Mouse (Mus musculus) embryonic facial prominence, embryonic 12.5 days (tissue): ENCODE measurements around the gene Adprh. TPM values are rescaled to one million over a fixed set of nuclear protein-coding genes. Genes with fewer than 3 reads are reported as not detected.
A peak's percentile ranks its signal among the peaks of the same experiment; 100 is the strongest.

Experiments used
- ATAC-seq: fragments of 200-750 bp; cut with Nextera tagmentation; 2 replicates; pipeline ENCODE4 v1.8.0; 2017; ENCODE audit not compliant: insufficient number of reproducible peaks, insufficient read depth, low FRiP score, low TSS enrichment
- H3K27ac ChIP-seq: fragments of 300-500 bp; sonication (generic); 2 replicates; pipeline ENCODE4 v1.5.1; 2016; ENCODE audit warnings: mild to moderate bottlenecking
- H3K27me3 ChIP-seq: fragments of 300-500 bp; sonication (generic); 2 replicates; pipeline ENCODE4 v1.6.1; 2016; ENCODE audit warnings: mild to moderate bottlenecking, moderate library complexity
- H3K36me3 ChIP-seq: fragments of 300-500 bp; sonication (generic); 2 replicates; pipeline ENCODE4 v1.6.1; 2016; ENCODE audit warnings: mild to moderate bottlenecking
- H3K4me1 ChIP-seq: fragments of 300-500 bp; sonication (generic); 2 replicates; pipeline ENCODE4 v1.6.1; 2016
- H3K4me2 ChIP-seq: fragments of 300-500 bp; sonication (generic); replicated peaks from 2 replicates; pipeline ENCODE4 v1.6.1; 2016; ENCODE audit warnings: mild to moderate bottlenecking, moderate library complexity
- H3K4me3 ChIP-seq: fragments of 300-500 bp; sonication (generic); 2 replicates; pipeline ENCODE4 v1.5.1; 2016; ENCODE audit warnings: mild to moderate bottlenecking
- H3K9ac ChIP-seq: fragments of 300-500 bp; sonication (generic); 2 replicates; pipeline ENCODE4 v1.6.1; 2016; ENCODE audit warnings: mild to moderate bottlenecking, moderate library complexity
- H3K9me3 ChIP-seq: fragments of 300-500 bp; sonication (generic); 2 replicates; pipeline ENCODE4 v1.6.1; 2016; ENCODE audit warnings: mild to moderate bottlenecking, moderate library complexity
- WGBS: fragments of 180-500 bp; shearing (Covaris S2); methylation state at CpG from one replicate; pipeline ENCODE4 v1.1.7; 2016; 5-methylcytosine and 5-hydroxymethylcytosine counted together
- polyA plus RNA-seq: library from polyadenylated mRNA; unstranded; fragments of >200 nt; fragmentation: Nextera tagmentation; extraction: Ambion mirVana; gene quantifications from 2 replicates; pipeline ENCODE4 v1.2.1, GENCODE M21; 2016

Adprh gene
- polyA plus RNA-seq, 1 experiment from 2014 or later, result 144 TPM

GRCm38 (mm10) chr16:38462161-38462560 lies 9.7 kb upstream of the Adprh start:
- no peak overlapping the region for H3K9ac ChIP-seq
- H3K9me3 ChIP-seq, result no peaks in the 10 kb centered on the region
- H3K4me1 ChIP-seq, result no peaks in the 10 kb centered on the region
- no peak for ATAC-seq
- H3K4me3 ChIP-seq, result no peak overlapping the region
- H3K27me3 ChIP-seq, result no peaks in the 10 kb centered on the region
- 80% methylated on average over 7 of the region's 7 CpGs for WGBS
- H3K27ac ChIP-seq, result no peak overlapping the region
- H3K36me3 ChIP-seq, result no peaks in the 10 kb centered on the region
- no peak overlapping the region for H3K4me2 ChIP-seq

DNA sequence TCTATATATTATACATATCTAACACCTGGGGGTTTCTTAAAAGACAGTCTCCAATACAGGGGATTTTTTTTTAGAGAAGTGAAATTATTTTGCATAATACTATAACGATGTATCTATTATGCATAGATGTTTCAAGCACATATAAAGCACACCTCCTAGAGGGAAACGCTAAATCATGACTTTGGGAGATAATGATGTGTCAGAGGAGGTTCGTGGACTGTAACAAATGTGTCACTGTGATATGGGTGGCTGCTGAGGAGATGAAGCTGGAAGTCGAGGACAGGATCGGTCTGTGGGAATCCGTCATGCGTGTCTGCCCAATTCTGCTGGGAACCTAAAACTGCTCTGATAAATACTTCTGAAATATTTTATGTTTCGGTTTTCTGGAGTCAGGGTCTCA lies 9.2 kb upstream of the Adprh start:
- Histone ChIP-seq H3K9me3 (no peaks in the 10 kb centered on the region), H3K4me2 (no peak overlapping the region), H3K4me1 (no peaks in the 10 kb centered on the region), H3K9ac (no peak overlapping the region), H3K36me3 (no peaks in the 10 kb centered on the region), H3K27ac (no peak overlapping the region), H3K4me3 (no peak overlapping the region), H3K27me3 (no peaks in the 10 kb centered on the region)
- no peak for ATAC-seq
- 85% methylated on average over 8 of the region's 8 CpGs for WGBS

GRCm38 (mm10) chr16:38459990-38460389 lies 7.5 kb upstream of the Adprh start:
- Histone ChIP-seq H3K9ac (no peak overlapping the region), H3K4me2 (no peak overlapping the region), H3K4me1 (no peaks in the 10 kb centered on the region), H3K27me3 (no peaks in the 10 kb centered on the region), H3K27ac (no peak overlapping the region), H3K36me3 (no peaks in the 10 kb centered on the region), H3K9me3 (no peaks in the 10 kb centered on the region), H3K4me3 (no peak overlapping the region)
- no peak for ATAC-seq
- WGBS, result 89% methylated on average over 4 of the region's 4 CpGs

- ATAC-seq, result no peak
- Histone ChIP-seq H3K27ac (no peak overlapping the region), H3K4me3 (no peak overlapping the region), H3K4me2 (no peak overlapping the region), H3K27me3 (no peaks in the 10 kb centered on the region), H3K36me3 (no peaks in the 10 kb centered on the region), H3K4me1 (no peaks in the 10 kb centered on the region), H3K9ac (no peak overlapping the region), H3K9me3 (no peaks in the 10 kb centered on the region)
- 72% methylated on average over 6 of the region's 6 CpGs for WGBS
Observed at GRCm38 (mm10) chr16:38458600-38459280, 6.2 kb upstream of the Adprh start.

GRCm38 (mm10) chr16:38456812-38457567 lies 4.5 kb upstream of the Adprh start:
- 58% methylated on average over 11 of the region's 11 CpGs for WGBS
- Histone ChIP-seq H3K27ac (no peak overlapping the region), H3K36me3 (no peaks in the 10 kb centered on the region), H3K9me3 (no peaks in the 10 kb centered on the region), H3K27me3 (no peaks in the 10 kb centered on the region), H3K4me1 (no peaks in the 10 kb centered on the region), H3K4me2 (no peak overlapping the region), H3K4me3 (no peak overlapping the region), H3K9ac (no peak overlapping the region)
- no peak for ATAC-seq

- no peak for ATAC-seq
- H3K27me3 ChIP-seq, result no peaks in the 10 kb centered on the region
- H3K27ac ChIP-seq, result no peak within 1 kb of the TSS
- H3K4me1 ChIP-seq, result peaks cover 8% of the 10 kb centered on the region
- H3K4me2 ChIP-seq, result no peak within 1 kb of the TSS
- no peaks in the 10 kb centered on the region for H3K9me3 ChIP-seq
- no peak within 1 kb of the TSS for H3K4me3 ChIP-seq
- no peaks in the 10 kb centered on the region for H3K36me3 ChIP-seq
- no peak within 1 kb of the TSS for H3K9ac ChIP-seq
- 76% methylated on average over 13 of the region's 17 CpGs for WGBS
Observed at GRCm38 (mm10) chr16:38455511-38456418, 3.3 kb upstream of the Adprh start, which contains the start of gene Cd80. Gene Cd80 (plus strand): TSS chr16:38455561.

- H3K4me3 ChIP-seq, result no peak overlapping the region
- WGBS, result 72% methylated on average over 11 of the region's 11 CpGs
- no peak overlapping the region for H3K4me2 ChIP-seq
- no peak for ATAC-seq
- H3K27ac ChIP-seq, result no peak overlapping the region
- H3K27me3 ChIP-seq, result no peaks in the 10 kb centered on the region
- H3K36me3 ChIP-seq, result peaks cover 10% of the 10 kb centered on the region
- no peaks in the 10 kb centered on the region for H3K9me3 ChIP-seq
- H3K4me1 ChIP-seq, result peaks cover 8% of the 10 kb centered on the region
- H3K9ac ChIP-seq, result no peak overlapping the region
Observed at GRCm38 (mm10) chr16:38454533-38455254, 2.2 kb upstream of the Adprh start.

- 90% methylated on average over 4 of the region's 4 CpGs for WGBS
- no peak overlapping the region for H3K4me3 ChIP-seq
- H3K27me3 ChIP-seq, result no peaks in the 10 kb centered on the region
- H3K27ac ChIP-seq, result no peak overlapping the region
- H3K9me3 ChIP-seq, result no peaks in the 10 kb centered on the region
- H3K36me3 ChIP-seq, result peaks cover 15% of the 10 kb centered on the region
- H3K9ac ChIP-seq, result no peak overlapping the region
- ATAC-seq, result no peak
- H3K4me1 ChIP-seq, result peaks cover 10% of the 10 kb centered on the region
- no peak overlapping the region for H3K4me2 ChIP-seq
Observed at GRCm38 (mm10) chr16:38453952-38454351, 1.4 kb upstream of the Adprh start.

GRCm38 (mm10) chr16:38453203-38453553 lies 675 bp upstream of the Adprh start:
- WGBS, result 28% methylated on average over 3 of the region's 3 CpGs
- Histone ChIP-seq H3K36me3 (peaks cover 15% of the 10 kb centered on the region), H3K27me3 (no peaks in the 10 kb centered on the region), H3K4me2 (peak overlapping the region; percentile 71), H3K9me3 (no peaks in the 10 kb centered on the region), H3K4me1 (peaks cover 15% of the 10 kb centered on the region), H3K9ac (peak overlapping the region; percentile 84), H3K27ac (peak overlapping the region; percentile 88), H3K4me3 (peak overlapping the region; percentile 78)
- ATAC-seq, result no peak

- H3K36me3 ChIP-seq, result peaks cover 26% of the 10 kb centered on the region
- no peaks in the 10 kb centered on the region for H3K27me3 ChIP-seq
- H3K9ac ChIP-seq, result peak overlapping the region; percentile 84
- H3K4me1 ChIP-seq, result peaks cover 15% of the 10 kb centered on the region
- peak overlapping the region; percentile 71 for H3K4me2 ChIP-seq
- WGBS, result 39% methylated on average over 12 of the region's 12 CpGs
- no peak for ATAC-seq
- no peaks in the 10 kb centered on the region for H3K9me3 ChIP-seq
- H3K4me3 ChIP-seq, result peak overlapping the region; percentile 78
- peak overlapping the region; percentile 88 for H3K27ac ChIP-seq
Observed at GRCm38 (mm10) chr16:38451421-38452205, 890 bp downstream of the Adprh start.
